Mouse (Mus musculus): ENCODE measurements around the gene Enoph1.

The Enoph1 gene

DNA sequence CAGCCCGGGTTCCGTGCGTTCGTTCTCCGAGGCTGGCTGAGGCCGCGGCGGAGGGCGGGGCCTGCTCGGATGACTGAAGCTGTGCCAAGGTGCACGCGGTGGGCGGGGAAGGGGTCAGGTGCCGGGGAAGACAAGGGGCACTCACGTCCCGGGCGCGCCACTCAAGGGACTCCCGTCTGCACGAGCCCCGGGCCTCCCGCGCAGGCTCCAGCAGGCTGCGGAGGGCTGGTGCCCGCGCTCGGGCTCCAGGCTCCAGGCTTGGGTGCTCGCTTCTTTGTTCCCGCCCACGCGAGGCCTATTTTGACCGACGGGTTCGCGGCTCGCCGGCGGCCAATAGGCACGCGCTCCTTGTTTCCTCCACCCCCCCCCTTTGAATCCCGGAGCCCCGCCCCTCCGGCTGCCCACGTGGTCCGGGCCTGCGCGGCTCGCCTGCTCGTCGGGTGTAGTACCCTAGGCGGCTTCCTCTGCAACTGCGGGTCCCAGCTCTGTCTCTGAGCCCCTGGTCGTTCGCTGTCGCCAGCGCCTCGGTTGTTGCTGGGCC lies at the start of gene Enoph1, which contains the start of gene Hnrnpdl:
Gene Enoph1 (plus strand): TSS at position 384 of the 541 bp plus-strand sequence.
Gene Hnrnpdl (minus strand): TSS at position 63 of the 541 bp plus-strand sequence.
- peak; percentile 98 for DNase-seq (ENCODE audit: low read depth)

GRCm38 (mm10) chr5:99994166-99994565 lies 45.6 kb upstream of the Enoph1 start:
- peak; percentile 32 for DNase-seq (ENCODE audit: low read depth)

GRCm38 (mm10) chr5:99994680-99995079 lies 45.1 kb upstream of the Enoph1 start:
- DNase-seq (ENCODE audit: low read depth), result no peak

GRCm38 (mm10) chr5:100000048-100000447 lies 39.7 kb upstream of the Enoph1 start:
- DNase-seq (ENCODE audit: low read depth), result no peak

DNA sequence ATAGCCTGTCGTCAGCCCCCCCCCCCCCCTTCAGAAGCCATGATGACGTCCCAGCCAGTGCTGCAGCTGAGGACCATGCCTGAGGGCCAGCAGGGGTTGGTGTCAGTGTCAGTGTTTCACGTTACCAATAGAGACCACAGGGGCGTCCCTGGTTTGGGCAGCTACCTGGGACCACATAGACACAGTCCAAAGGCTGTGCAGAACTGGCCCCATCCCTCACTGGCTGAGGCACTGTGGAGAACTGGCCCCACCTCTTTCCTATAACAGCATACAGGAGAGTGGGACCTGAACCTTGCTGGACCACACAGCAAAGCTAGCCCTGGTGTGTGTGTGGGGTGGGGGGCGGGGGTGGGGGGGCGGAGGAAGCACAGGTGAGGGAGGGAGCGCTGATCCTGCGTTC lies 39.3 kb upstream of the Enoph1 start:
- no peak for DNase-seq (ENCODE audit: low read depth)

DNA sequence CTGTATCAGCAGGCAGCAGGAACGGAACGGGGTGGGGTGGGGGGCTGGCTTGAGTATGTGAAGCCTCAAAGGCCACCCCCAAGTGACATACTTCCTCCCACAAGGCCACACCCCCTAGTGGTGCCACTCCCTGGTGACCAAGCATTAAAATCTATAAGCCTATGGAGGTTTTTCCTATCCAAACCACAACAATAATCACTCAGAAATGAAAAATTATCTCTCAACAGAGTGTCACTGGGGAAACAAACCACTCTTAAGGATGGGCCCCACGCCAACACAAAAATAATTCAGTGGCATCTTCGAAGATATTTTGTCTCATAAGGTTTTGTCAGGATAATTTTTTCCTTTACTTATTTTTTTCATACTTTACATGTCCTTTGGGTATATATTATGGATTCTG lies 35.9 kb upstream of the Enoph1 start:
- no peak for DNase-seq (ENCODE audit: low read depth)

DNA sequence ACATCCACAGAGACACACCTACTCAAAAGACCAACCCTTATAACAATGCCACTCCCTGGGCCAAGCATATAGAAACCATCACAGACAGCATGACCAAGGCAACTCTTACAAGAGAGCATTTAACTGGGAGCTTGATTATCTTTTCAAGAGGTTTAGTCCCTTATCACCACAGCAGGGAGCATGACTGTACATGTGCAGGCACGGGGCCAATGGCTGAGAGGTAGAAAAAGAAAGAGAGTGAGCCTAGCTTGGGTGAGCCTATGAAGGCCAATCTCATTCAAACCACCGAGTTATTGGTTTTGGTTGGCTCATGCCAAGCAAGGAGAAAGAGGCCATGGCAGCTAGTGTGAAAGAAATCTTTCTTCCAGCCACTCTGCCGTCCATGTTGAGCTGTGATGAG lies 34.4 kb upstream of the Enoph1 start:
- peak; percentile 17 for DNase-seq (ENCODE audit: low read depth)

- DNase-seq (ENCODE audit: low read depth), result no peak
Observed at GRCm38 (mm10) chr5:100005896-100006295, 33.9 kb upstream of the Enoph1 start.

DNA sequence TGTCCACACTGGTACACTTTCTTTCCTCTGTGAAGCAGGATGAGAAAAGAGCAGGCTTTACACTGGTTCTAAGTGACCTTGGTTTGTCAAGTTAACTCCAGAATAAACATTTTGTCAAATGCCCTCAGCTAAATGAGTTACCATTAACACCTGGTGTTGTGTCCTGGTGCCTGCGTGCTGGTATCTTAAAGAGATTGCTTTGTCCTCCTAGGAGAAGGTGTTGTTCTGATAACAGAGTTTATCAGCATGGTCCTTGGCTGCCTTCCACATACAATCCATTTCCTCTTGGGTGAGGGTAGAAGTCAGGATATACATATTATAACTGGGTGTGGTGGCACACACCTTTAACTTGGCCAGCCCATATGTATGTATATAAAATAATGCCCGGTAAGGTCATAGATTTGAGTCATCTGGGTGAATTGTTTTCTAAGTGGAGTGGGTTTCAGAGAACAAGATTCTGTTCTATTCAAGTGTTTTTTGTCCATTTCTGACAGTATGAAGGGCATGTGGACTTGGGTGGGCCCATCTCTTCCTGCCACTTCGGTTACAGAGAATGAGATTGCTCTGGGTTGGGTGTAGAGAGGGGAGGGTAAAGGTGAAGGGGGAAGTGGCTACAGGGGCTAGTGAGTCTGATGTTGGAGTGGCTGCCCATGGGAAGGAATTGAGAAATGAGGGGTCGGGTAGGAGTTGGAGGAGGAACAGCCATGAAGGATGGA lies 33.3 kb upstream of the Enoph1 start:
- DNase-seq (ENCODE audit: low read depth), result no peak

DNA sequence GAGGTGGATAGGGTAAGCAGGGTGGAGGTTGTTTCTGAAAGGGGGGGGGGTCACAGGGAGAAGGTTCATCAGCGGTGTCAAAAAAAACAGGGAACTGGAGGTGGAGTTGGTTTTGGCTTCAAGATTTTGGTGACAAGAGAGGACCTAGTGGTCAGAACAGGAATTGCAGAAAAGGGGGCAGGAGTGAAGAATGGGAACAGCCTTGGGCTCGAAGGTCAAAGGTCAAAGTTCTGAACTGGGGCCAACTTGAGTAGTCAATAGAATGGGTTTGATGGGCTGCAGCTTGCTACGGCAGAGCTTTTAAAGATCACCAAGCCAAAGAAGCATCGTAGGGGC lies 32.8 kb upstream of the Enoph1 start:
- DNase-seq (ENCODE audit: low read depth), result peak; percentile 20

GRCm38 (mm10) chr5:100008485-100008884 lies 31.3 kb upstream of the Enoph1 start:
- no peak for DNase-seq (ENCODE audit: low read depth)

- DNase-seq (ENCODE audit: low read depth), result no peak
Observed at GRCm38 (mm10) chr5:100012599-100012998, 27.2 kb upstream of the Enoph1 start.

DNA sequence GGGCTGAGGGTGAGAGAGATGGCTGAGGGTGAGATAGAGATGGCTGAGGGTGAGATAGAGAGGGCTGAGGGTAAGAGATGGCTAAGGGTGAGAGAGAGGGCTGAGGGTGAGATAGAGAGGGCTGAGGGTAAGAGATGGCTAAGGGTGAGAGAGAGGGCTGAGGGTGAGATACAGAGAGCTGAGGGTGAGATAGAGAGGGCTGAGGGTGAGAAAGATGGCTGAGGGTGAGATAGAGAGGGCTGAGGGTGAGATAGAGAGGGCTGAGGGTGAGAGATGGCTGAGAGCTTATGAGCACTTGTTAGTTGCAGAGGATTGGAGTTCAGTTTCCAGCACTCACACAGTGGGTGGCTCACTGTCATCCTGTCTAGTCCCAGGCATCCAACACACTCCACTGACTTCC lies 19.7 kb upstream of the Enoph1 start:
- DNase-seq (ENCODE audit: low read depth), result no peak

GRCm38 (mm10) chr5:100024403-100024802 lies 15.4 kb upstream of the Enoph1 start:
- DNase-seq (ENCODE audit: low read depth), result no peak

- no peak for DNase-seq (ENCODE audit: low read depth)
Observed at GRCm38 (mm10) chr5:100024868-100025267, 14.9 kb upstream of the Enoph1 start.

- peak; percentile 67 for DNase-seq (ENCODE audit: low read depth)
Observed at GRCm38 (mm10) chr5:100030069-100030468, 9.7 kb upstream of the Enoph1 start.

GRCm38 (mm10) chr5:100032107-100032506 lies 7.7 kb upstream of the Enoph1 start:
- DNase-seq (ENCODE audit: low read depth), result no peak

GRCm38 (mm10) chr5:100032646-100033045 lies 7.1 kb upstream of the Enoph1 start:
- DNase-seq (ENCODE audit: low read depth), result no peak

- DNase-seq (ENCODE audit: low read depth), result peak; percentile 45
Observed at GRCm38 (mm10) chr5:100035950-100036349, 3.8 kb upstream of the Enoph1 start.

DNA sequence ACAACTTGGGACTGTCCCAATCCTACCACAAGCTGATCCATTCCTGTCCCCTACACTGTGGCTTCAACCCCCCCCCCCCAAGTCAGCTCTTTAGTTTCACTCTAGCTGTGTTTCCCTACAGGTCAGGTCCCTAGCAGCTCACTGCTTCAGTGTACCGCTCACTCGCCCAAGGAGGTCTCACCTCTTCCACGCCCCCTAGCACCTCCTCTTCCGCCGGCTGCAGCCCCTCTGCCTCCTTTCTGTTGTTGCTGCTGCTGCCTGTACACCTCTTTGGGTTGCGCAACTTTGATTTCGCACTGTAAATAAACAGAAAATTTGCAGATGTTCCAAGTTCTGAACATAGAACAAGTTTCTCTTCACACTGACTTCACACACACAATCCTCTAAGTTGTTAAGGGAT lies 3.1 kb upstream of the Enoph1 start:
- DNase-seq (ENCODE audit: low read depth), result peak; percentile 56

DNA sequence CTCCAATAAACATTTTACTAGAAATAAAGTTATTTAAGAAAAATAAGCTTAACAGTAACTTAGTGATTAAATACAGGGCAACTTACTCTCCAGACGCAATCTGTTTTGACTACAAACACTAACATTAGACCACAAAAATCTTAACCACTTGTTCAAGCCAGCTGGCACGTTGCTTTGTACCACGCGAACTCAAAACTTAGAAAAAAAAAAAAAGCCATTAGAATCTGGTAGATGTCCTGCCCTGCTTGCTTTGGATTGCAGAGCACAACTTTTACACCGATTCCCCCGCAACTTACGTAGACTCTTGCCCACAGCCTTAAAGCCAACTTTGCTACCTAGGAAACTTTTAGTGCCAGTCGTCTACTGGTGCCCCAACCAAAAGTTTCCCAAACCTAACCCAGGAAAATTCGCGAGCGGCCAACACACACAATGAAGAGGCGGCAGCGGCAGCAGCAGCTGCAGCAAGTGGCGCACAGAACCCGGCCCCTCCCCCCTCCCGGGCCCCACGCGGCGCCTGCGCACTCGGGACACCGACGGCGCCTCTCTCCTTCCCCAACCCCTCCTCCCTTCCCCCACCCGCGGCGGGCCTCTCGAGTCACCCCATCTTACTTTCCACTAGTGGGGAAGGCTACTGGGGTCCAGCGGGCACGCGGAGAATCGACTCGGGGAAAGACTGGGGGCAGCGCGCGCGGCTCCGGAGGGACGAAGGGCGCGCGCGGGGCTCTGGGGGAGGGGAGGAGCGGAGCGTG lies 1.6 kb upstream of the Enoph1 start:
- peak; percentile 92 for DNase-seq (ENCODE audit: low read depth)

DNA sequence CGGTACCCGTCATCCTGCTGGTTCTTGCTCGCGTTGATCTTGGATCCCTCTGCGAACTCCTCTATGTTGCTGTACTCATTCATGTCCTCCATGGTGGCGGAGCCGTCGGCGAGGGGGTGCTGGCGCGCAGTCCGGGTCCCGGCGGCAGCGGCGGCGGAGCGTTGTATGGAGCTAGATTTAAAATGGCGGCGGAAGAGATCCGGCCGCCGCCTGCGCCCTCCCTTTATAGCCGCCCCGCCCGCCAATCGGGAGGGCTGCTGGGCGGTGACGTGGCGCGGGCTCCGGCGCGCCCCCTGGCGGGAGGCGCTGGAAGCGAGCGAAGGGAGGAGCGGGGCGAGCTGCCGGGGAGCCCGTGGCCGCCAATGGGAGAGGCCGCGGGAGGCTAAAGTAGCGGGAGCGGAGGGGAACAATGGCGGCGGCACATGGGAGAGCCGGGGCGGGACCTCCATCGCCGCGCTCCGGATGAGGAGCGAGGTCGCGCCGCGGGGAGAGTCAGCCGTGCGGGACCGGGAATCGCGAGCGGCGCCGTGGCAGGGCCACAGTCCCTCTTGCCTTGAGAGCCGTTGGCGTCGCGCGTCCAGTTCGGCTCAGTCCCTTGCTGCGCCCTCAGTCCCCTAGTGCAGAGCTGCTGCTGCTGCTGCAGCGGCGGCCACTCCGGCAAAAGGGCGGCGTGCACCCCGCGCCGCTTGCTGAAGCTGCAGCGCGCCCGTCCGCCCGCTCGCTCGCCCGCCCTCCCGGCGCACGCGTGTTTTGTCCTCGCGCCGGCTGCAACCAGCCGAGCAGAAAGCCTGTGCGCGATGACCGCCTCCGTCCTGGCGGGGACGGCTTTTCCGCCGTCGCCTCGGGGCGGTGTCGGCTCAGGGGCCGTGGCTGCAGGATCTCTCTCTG lies 827 bp upstream of the Enoph1 start:
- DNase-seq (ENCODE audit: low read depth), result peak; percentile 98
